Mouse (Mus musculus) right cerebral cortex, adult 18-20 months (tissue): ENCODE data around the gene Mms19.

Source experiments
- DNase-seq: peaks from one replicate; pipeline ENCODE4 v3.0.0; 2022; ENCODE audit warnings: mixed read lengths

The Mms19 gene

GRCm38 (mm10) chr19:41896319-41896711, 84.6 kb downstream of the Mms19 start:
- DNase-seq: no peak

- peak; percentile 90 for DNase-seq
These were observed 85.3 kb downstream of the Mms19 start, which contains the start of gene Rrp12 for GRCm38 (mm10) chr19:41895460-41896318. Rrp12 (minus strand) TSS chr19:41896173.

GRCm38 (mm10) chr19:41894959-41895358, 86.0 kb downstream of the Mms19 start:
- no peak for DNase-seq
